Mouse (Mus musculus): ENCODE data around the gene Pnpla1.
"Not testable (repeated sequence)": the region's sequence is repeated elsewhere in the genome, so short reads cannot be mapped to it uniquely, and the experiment has no call there.

Gene Pnpla1

GRCm38 (mm10) chr17:28841947-28842346, 16.3 kb upstream of the Pnpla1 start:
- DNase-seq (ENCODE audit: low spot score in 2 of 2) = not testable (repeated sequence)

DNA sequence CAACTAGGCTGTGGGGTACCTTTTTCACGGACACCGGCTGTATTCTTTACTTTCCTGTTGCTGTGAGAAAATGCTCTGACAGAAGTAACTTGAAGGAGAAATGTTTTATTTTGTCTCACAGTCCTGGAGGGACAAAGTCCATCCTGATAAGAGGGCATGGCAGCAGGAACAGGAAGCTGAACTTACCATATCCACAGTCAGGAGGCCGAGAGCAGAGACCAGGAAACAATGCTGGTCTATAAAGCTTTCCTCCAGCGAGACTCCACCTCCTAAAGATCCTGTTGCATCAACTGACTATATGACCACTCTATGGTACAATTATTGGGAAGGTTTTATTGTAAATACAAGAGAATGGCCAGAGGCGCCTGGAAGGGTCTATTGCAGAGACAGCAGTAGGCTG, 14.5 kb upstream of the Pnpla1 start:
- DNase-seq (ENCODE audit: low spot score in 2 of 2) = no peak

DNA sequence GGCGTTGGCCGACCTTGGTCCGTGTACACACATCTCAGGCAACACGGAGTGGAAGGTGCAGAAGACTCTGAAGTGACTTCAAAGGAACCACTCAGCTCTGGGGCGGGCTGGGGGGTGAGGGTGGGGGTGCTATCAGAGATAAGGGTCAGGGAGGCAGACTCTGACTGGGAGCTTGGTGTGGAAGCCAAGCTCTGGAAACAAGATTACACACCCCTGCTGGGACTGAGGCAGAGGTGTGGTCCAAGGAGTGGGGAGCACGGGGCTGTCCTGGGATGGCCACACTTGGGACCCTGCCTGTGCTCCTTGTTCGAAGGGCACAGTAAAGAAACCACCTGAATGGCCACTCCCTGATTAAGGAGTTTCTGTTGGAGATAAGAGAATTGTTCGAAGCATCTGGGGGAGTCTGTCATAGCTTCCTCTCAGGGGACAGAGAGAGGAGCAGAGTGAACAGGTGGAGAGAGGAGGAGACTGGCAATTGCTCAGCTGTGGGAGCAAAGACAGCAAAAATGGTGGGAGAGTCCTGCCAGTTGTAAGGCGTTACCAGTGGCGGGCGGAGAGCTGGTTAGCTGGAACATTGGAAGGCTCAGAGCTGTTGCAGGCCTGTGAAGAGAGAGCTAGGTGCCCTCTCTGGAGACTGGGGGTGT, 11.1 kb upstream of the Pnpla1 start:
- no peak for DNase-seq (ENCODE audit: low spot score in 2 of 2)

- no peak for DNase-seq (ENCODE audit: low spot score in 2 of 2)
These were observed 7.7 kb upstream of the Pnpla1 start for GRCm38 (mm10) chr17:28850511-28850910.

DNA sequence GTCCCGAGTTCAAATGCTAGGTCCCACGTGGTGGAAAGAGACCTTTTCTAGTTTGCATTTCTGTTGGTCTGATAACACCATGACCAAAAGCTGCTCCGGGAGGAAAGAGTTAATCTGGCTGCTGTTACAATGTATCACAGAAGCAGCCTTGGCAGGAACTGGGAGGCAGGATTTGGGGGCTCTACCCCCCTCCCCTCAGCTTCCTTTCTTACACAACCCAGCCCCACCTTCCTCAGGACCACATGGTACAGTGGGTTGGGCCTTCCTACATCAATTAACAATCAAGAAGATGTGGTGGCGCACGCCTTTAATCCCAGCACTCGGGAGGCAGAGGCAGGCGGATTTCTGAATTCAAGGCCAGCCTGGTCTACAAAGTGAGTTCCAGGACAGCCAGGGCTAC, 3.8 kb upstream of the Pnpla1 start:
- DNase-seq (ENCODE audit: low spot score in 2 of 2) = no peak

DNA sequence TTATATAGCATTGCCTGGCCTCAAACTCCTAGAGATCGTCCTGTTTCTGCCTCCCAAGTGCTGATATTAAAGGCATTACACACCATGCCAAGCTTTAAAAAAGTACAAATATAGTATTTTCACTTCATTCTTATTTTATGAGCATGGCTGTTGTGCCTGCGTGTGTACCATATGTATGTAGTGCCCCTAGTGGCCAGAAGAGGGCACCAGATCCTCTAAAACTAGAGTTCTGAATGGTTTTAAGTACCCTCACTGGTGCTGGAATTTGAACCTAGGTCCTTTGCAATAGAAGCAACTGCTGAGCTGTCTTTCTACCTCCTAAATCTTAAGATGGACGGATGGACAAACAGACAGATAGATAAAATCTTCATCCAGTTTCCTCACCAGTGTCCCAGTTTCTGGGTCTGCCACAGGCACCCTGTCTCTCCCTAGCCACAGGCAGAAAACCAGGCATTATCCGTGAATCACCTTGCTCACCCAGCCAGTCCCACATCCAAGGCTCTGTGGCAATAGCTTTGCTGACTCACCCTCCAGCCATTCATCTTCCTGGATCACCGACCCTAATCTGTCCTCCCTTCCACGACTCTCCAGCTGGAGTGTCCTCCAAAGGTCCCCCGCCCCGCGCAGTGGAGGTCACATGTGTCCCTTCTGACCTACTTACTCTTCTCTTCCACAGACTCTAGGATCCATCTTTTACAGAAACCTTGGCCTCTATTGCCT, 2.9 kb upstream of the Pnpla1 start:
- DNase-seq (ENCODE audit: low spot score in 2 of 2) = no peak

DNA sequence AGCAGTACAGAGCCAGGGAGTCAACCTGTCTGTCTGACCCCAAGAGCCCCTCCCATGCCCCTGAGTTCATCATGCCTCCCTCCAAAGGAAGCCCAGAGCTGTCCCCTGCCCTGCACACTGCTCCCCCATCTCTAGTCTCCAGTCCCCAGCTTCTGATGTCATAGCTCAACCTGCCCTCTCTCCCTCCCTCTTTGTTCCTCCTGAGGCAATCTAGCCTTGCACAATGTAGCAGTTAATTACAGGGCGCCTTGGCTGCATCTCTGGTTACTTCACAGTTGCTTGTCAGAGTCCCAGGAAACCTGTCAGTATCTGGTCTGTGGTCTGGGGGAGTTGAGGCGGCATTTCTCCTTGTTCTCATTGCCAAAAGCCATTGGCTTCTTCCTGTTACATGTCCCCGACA, 2.2 kb upstream of the Pnpla1 start:
- no peak for DNase-seq (ENCODE audit: low spot score in 2 of 2)

GRCm38 (mm10) chr17:28863926-28864325, 5.7 kb downstream of the Pnpla1 start:
- no peak for DNase-seq (ENCODE audit: low spot score in 2 of 2)

DNA sequence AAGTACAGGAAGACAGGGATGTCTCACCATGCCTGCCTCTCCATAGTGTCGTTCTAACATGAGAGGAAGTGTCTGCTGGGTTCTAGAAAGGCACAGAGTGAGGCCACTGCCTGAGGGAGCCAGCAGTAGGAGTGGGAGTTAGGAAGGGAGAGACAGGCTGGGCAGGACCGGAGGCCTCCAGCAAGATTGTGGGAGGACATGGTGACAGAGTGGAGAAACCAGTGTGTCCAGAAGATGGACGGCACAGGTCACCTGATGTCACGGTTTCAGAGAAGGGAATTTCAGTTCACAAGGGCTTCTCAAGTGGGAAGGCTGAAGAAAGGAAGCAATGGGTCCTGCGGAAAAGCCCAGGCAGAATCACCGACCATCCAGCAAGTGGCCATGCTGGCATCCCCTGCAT, 6.3 kb downstream of the Pnpla1 start:
- DNase-seq (ENCODE audit: low spot score in 2 of 2) = no peak

DNA sequence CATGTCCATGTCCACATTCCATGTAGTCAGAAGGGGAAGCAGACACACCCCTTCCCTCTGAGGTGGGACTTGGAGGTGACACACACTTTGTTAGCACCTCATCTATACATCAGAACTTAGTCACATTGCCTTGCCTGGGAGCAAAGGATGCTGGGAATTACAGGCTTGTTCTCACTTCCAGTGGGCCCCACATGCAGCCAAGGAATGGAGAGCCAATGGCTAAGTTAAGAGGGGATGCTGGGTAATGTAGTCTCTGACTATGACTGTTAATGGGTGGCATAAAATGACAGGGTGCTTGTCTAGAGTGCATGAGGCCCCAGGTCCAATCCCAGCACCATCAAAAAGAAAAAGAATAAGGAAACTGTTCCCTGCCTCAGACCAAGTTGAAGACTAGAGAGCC, 8.7 kb downstream of the Pnpla1 start:
- DNase-seq (ENCODE audit: low spot score in 2 of 2) = no peak

GRCm38 (mm10) chr17:28867381-28867780, 9.2 kb downstream of the Pnpla1 start:
- DNase-seq (ENCODE audit: low spot score in 2 of 2) = no peak

GRCm38 (mm10) chr17:28869412-28870110, 11.3 kb downstream of the Pnpla1 start:
- DNase-seq (ENCODE audit: low spot score in 2 of 2) = peak; percentile 82

- no peak for DNase-seq (ENCODE audit: low spot score in 2 of 2)
These were observed 12.2 kb downstream of the Pnpla1 start for GRCm38 (mm10) chr17:28870435-28870834.

- DNase-seq (ENCODE audit: low spot score in 2 of 2) = no peak
These were observed 13.6 kb downstream of the Pnpla1 start for GRCm38 (mm10) chr17:28871831-28872230.

GRCm38 (mm10) chr17:28872322-28872721, 14.1 kb downstream of the Pnpla1 start:
- no peak for DNase-seq (ENCODE audit: low spot score in 2 of 2)

DNA sequence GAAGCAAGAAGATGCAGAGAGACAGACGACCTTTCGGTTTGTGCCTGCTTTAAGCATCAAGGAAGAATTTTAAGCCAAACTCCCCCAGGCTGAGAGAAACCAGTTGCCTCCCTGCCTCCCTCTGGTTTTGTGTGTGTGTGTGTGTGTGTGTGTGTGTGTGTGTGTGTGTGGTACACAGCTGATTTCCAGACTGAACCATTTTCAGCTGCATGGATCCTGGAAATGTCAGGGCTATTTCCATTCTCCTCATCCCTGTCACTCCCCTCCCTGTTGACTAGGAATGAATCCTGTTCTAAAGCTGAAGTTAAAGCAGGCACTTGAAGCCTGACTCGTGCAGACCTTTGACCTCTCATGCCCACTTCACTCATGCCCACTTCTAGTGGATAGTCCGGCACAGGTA, 16.0 kb downstream of the Pnpla1 start:
- peak in 1 of 2 experiments; percentile 44 for DNase-seq (ENCODE audit: low spot score in 2 of 2)

DNA sequence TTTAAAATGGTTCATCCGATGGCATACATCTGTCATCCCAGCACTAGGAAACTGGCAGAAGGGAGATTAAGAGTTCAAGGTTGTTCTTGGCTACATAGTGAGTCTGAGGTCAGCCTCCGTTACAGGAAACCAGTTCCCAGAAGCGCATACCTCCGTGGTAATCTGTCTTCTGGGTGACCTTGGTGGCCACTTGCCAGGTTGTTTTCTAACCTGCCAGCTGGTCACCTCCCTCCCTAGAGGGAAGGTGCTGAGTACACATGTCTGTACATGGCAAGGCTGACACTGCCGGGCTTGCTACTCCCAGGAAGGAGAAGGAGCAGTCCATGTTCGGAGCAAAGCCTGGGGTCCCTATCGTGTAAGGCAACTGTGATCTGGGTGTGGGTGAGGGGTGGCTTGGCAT, 16.6 kb downstream of the Pnpla1 start:
- no peak for DNase-seq (ENCODE audit: low spot score in 2 of 2)

DNA sequence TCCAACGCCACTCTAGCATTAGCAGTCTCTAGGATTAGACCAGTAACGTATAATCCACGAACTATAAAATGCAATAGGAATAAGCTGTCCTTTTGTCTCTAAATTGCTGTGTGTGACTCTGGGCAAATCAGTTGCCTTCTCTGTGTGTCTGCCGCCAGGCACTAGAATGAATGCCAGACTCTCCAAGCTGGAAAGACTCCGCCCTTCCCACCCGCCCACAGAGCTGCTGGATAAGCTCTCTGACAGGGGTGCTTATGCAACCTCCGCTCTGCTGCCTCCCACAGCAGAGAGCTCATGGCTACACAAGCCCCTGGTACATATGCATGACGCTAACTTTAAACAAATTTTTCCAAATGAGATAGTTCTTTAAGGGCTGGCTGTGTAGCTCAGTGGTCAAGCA, 17.1 kb downstream of the Pnpla1 start:
- peak; percentile 69 to 77 for DNase-seq (ENCODE audit: low spot score in 2 of 2)

- no peak for DNase-seq (ENCODE audit: low spot score in 2 of 2)
These were observed 18.1 kb downstream of the Pnpla1 start for GRCm38 (mm10) chr17:28876331-28876730.

DNA sequence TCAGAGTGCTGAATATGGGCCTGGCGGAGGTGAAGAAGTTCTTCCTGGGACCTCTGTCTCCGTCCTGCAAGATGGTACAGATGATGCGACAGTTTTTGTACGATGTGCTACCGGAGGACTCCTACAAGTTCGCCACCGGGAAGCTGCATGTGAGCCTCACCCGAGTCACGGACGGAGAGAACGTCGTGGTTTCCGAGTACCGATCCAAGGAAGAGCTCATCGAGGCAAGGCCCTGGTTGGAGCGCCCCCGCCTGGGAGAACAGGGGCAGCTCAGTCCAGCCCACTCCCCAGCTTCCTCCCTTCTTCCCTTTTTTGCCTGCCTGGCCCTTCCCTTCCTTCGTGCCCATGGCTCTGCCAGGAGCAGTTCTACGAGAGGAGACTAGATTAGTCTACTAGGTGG, 18.6 kb downstream of the Pnpla1 start:
- peak in 1 of 2 experiments; percentile 31 for DNase-seq (ENCODE audit: low spot score in 2 of 2)

GRCm38 (mm10) chr17:28879931-28880391, 21.8 kb downstream of the Pnpla1 start:
- peak in 1 of 2 experiments; percentile 85 for DNase-seq (ENCODE audit: low spot score in 2 of 2)

DNA sequence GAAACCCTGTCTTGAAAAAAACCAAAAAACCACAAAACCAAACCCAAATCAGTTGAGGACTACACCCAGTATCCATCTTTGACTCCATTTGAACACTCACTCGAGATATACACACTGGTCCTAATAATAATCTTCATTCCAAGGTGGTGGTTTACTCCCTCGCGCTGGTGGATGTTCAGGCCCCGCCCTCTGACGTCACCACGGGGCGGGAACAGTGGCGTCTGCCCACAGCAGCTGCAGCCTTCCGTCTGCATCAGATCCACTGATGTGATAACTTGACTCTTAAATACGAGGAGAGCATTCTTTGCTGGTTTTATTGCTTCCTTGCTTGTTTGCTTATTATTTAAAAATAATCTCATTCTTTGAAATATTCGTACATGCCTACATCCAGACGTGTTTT, 24.1 kb downstream of the Pnpla1 start:
- DNase-seq (ENCODE audit: low spot score in 2 of 2) = peak in 1 of 2 experiments; percentile 46

GRCm38 (mm10) chr17:28882810-28883209, 24.6 kb downstream of the Pnpla1 start:
- no peak for DNase-seq (ENCODE audit: low spot score in 2 of 2)
